Mouse (Mus musculus) cerebellum, adult 2 months (tissue): Measurements from ENCODE around the gene Parp6. TPM values are rescaled to one million over a fixed set of nuclear protein-coding genes. Genes with fewer than 3 reads are reported as not detected.

Source experiments
- DNase-seq, 2 experiments: peaks; one replicate each; pipeline ENCODE4 v3.0.0; 2021
- H3K27ac ChIP-seq: fragments of 200-500 bp; 2 replicates; pipeline ENCODE4 v1.5.1; 2012; ENCODE audit warnings: low read length, control low read depth, inconsistent platforms; ENCODE audit not compliant: insufficient read depth
- H3K27me3 ChIP-seq: fragments of 200-500 bp; 2 replicates; pipeline ENCODE4 v1.6.1; 2012; ENCODE audit warnings: inconsistent platforms, mild to moderate bottlenecking, low read length, moderate library complexity; ENCODE audit not compliant: control insufficient read depth, insufficient read depth
- H3K4me1 ChIP-seq: fragments of 200-500 bp; 2 replicates; pipeline ENCODE4 v1.6.1; 2011; ENCODE audit warnings: low read length; ENCODE audit not compliant: control insufficient read depth, insufficient read depth
- H3K4me3 ChIP-seq: fragments of 200-500 bp; replicated peaks from 2 replicates; pipeline ENCODE3; 2011; ENCODE audit warnings: mild to moderate bottlenecking, low read depth, low read length, control low read depth; ENCODE audit not compliant: insufficient read depth
- CTCF ChIP-seq: fragments of 200-500 bp; IDR thresholded peaks from 2 replicates; pipeline ENCODE4 v1.5.1; 2011; ENCODE audit warnings: low read depth, mild to moderate bottlenecking, control low read depth, low read length, moderate library complexity, borderline replicate concordance; ENCODE audit not compliant: insufficient read depth
- POLR2A ChIP-seq: fragments of 200-500 bp; IDR thresholded peaks from 2 replicates; pipeline ENCODE4 v1.6.1; 2011; ENCODE audit warnings: low read length, control low read depth, borderline replicate concordance; ENCODE audit not compliant: insufficient read depth
- WGBS: fragments of 180-500 bp; shearing (Covaris S2); methylation state at CpG from one replicate; pipeline ENCODE4 v1.1.7; 2018; 5-methylcytosine and 5-hydroxymethylcytosine counted together
- polyA plus RNA-seq: library from polyadenylated mRNA; depleted of rRNA; stranded (reverse); fragments of >200 nt; gene quantifications from 2 replicates; pipeline ENCODE4 v1.2.3, GENCODE M21; 2012

Gene Parp6
- polyA plus RNA-seq, 1 experiment, result 176 TPM

DNA sequence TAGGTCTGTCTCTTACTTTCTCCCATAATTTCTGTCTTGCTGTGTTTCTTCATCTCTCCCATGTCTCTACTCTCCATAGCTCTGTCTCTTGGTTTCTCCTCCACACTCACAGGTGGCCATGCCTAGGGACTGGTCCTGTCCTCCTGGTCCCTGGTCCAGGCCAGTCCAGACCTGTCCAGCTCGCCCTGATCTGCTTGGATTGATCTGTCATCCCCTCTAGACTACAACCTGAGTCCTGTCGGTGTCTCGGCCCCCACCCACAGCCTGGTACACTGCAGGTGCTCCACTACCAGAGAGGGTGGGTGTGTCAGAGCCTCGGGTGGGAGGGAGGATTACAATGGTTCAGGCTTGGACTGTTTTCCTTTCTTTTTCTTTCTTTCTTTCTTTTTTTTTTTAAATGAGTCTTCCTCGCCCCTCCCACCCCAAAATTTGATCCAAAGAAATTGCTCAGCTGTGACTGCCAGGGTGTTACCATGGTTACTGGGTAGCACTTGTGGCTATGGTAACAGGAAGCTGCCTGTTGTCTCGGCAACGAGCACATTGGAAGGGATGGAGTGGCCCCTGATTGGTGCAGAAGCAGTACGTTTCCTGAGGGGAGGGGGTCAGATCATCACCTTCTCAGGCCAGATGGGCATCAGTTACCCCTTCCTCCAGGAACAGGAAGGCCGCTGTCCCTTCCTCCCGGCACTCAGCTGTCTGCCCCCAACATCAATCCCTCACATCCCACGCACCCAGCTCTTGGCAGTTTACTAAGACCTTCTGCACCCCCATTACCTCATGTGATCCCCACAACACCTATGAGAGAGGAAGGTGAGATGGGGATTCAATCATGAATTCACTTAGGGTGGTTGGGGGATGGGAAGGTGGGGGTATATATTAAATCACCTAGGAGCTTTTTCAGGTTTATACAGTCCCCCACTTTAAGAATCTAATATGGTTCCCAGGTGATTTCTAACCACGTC is 28.1 kb upstream of the Parp6 start:
- DNase-seq, result peak in 1 of 2 experiments; percentile 22

DNA sequence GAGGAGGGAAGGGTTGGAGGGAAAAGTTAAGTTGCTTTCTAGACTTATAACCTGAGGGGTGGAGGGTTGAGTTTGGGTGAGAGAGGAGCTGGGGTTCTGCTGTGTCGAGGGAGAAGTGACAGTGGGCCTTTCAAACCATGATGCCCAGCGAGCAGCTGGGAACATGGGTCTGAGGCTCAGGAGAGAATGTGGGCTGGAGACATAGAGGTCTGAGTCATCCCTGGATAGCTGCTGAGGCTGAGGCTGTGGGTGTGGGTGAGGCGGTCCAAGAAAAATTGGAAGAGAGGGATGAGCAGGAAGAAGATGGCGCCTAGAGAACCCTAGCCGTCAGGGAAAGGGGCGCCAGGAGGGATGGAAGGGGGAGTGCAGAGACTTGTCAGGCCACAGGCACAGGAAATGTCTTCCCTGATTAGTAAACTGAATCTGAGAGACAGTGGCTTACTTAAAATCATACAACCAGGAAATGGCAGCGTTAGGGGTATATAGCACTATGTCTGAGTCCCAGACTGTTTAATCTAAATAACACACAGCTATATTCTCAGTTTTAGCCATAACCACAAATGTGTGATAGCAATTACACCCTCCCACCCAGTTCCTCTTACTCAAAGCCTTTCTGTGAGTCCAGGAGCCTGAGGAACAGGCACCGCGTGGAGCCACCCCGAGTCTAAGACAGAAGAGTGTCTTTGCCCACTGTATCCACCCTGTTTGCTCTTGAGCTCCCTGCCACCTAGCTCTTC is 27.2 kb upstream of the Parp6 start:
- Histone ChIP-seq H3K27me3 (no peaks in the 10 kb centered on the region), H3K4me1 (no peaks in the 10 kb centered on the region; the same call in 1 of the 2 replicates), H3K27ac (no peak overlapping the region), H3K4me3 (no peak overlapping the region)
- 71% methylated on average over 10 of the region's 10 CpGs for WGBS
- no peak for TF ChIP-seq CTCF
- no peak for TF ChIP-seq POLR2A
- DNase-seq, result no peak

More for the DNA sequence above, 28.1 kb upstream of the Parp6 start:
- Histone ChIP-seq H3K27me3 (no peaks in the 10 kb centered on the region), H3K4me1 (no peaks in the 10 kb centered on the region; the same call in 1 of the 2 replicates), H3K27ac (no peak overlapping the region), H3K4me3 (no peak overlapping the region)
- WGBS, result 19% methylated on average over 12 of the region's 12 CpGs
- TF ChIP-seq POLR2A, result no peak
- no peak for TF ChIP-seq CTCF

DNA sequence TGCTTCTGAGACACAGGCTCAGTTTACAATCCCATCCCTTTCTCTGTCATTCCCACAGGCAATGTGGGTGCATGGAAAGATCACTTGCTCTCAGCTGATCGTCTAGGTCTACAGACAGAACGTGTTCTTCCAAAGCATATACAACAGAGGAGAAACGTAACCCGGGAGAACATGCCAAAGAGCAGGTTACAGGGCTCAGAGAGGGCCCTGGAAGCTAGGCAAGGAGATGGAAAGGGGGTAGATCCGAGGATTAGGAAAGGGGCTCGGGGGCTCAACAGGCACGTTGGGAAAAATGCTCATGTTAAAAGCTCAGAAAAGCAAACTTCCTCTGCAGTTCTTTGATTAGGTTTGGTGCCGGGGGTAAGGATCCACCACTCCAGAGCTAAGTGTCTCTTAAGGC is 15.4 kb upstream of the Parp6 start:
- no peak overlapping the region for H3K27ac ChIP-seq
- 83% methylated on average over 8 of the region's 8 CpGs for WGBS
- no peaks in the 10 kb centered on the region for H3K4me1 ChIP-seq
- H3K4me3 ChIP-seq, result no peak overlapping the region
- H3K27me3 ChIP-seq, result no peaks in the 10 kb centered on the region
- DNase-seq, result no peak
- TF ChIP-seq POLR2A (no peak), CTCF (no peak)

DNA sequence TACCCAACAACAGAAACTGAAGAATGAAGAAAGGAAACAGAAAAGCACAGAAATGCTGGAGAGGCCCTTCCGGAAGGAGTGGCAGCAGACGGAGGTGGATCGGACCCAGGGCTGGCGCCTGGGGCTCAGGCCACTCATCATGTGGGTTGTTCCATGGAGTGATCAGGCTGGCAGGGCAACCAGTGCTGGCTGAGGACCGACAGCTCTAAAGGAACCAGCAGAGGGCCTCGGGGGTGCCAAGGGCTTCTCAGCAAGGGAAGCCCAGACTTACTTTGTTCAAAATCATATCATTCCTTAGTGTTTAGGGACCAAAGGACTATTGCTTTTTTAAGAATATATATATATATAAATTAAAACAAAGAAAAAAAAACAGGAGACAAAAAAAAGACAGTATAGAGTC is 11.1 kb upstream of the Parp6 start:
- 21% methylated on average over 6 of the region's 6 CpGs for WGBS
- no peaks in the 10 kb centered on the region for H3K27me3 ChIP-seq
- no peak overlapping the region for H3K27ac ChIP-seq
- H3K4me3 ChIP-seq, result no peak overlapping the region
- DNase-seq, result peak; percentile 23 to 38
- H3K4me1 ChIP-seq, result no peaks in the 10 kb centered on the region
- TF ChIP-seq POLR2A, result no peak
- TF ChIP-seq CTCF, result no peak

DNA sequence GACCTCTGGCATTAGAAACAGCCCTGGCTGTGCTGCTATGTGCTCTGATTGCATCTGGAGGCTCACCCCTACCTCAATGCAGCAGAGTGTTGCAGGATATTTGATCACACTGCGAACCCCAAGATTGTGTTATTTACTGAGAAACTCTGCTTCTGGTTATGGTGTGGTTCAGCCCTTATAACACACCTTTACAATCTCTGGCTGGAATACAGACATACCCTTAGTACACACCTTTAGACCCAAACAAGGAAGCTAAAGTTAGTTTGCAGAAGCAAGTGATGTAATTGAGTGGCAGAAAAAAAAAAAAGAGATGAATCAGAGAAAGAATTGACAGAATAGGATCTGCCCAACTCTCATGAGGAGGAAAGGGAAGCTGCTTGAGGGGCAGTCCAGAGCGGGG is 6.1 kb upstream of the Parp6 start:
- no peak for TF ChIP-seq POLR2A
- no peak for TF ChIP-seq CTCF
- 96% methylated on average over 2 of the region's 2 CpGs for WGBS
- H3K27me3 ChIP-seq, result no peaks in the 10 kb centered on the region
- H3K4me1 ChIP-seq, result no peaks in the 10 kb centered on the region
- H3K27ac ChIP-seq, result no peak overlapping the region
- H3K4me3 ChIP-seq, result no peak overlapping the region
- no peak for DNase-seq

DNA sequence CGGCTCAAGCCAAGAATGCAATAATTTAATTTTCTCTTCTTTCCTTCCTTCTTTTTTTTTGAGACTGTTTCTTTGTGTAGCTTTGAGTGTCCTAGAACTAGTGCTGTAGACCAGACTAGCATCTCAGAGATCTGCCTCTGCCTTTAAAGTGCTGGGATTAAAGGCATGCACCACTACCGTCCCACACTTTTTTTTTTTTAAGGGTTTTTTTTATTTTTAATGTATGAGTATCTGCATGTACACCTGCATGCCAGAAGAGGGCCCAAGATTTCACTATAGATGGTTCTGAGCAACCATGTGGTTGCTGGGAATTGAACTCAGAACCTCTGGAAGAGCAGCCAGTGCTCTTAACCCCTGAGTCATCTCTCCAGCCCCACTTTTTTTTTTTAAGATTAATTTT is 1.3 kb upstream of the Parp6 start:
- no peak for TF ChIP-seq CTCF
- TF ChIP-seq POLR2A, result no peak
- no peak for DNase-seq
- no peak overlapping the region for H3K4me3 ChIP-seq
- WGBS, result 66% methylated on average over 2 of the region's 2 CpGs
- H3K4me1 ChIP-seq, result peaks cover 2% of the 10 kb centered on the region; the same call in 1 of the 2 replicates
- no peaks in the 10 kb centered on the region for H3K27me3 ChIP-seq
- no peak overlapping the region for H3K27ac ChIP-seq

DNA sequence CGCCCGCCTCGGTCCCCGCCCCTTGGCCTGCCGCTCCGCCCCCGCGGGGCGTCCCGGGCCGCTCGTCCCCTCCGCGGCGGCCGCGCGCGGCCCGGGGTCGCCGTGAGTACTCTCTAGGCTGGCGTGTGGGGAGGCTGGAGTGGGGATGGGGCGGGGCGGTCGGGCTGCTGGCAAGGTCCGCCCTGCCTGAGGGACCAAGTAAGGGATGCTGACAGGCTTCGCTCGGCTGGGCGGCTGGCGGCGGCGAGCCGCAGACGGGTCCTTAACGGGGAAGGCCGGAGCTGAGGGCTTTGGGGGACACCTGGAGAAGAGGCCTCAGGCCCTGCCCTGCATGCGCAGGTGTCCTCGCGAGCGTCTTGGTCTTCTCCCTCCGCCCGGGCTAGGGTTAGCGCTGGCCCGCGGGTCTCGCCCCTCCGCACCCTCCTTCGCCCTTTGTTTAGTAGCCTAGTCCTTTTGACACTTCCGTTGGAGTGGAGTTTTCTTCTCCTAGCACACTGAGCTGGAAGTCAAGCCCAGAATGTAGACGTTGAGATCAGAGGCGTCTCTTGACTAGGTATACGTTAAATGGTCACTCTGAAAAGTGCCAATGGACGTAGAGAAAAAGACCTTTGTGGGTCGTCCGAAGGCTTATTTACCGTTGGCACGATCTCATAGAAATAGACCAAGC is 356 bp downstream of the Parp6 start:
- peak overlapping the region; percentile 87 for H3K4me3 ChIP-seq
- H3K27me3 ChIP-seq, result no peaks in the 10 kb centered on the region
- H3K27ac ChIP-seq, result peak overlapping the region; percentile 69
- WGBS, result under 1% methylated on average over 58 of the region's 58 CpGs
- peaks cover 2% of the 10 kb centered on the region; the same call in 1 of the 2 replicates for H3K4me1 ChIP-seq
- no peak for TF ChIP-seq POLR2A
- no peak for TF ChIP-seq CTCF
- no peak for DNase-seq
